Mouse (Mus musculus): ENCODE measurements around the gene Rbx1.

- TF ChIP-seq POLR2A (IDR thresholded peaks at IDR 0.05; ENCODE audit: extremely low read depth, insufficient read depth, low read length) (no peak), CTCF (IDR thresholded peaks at IDR 0.05; ENCODE audit: low read depth, low read length) (peak; percentile 29; the same call in 1 of the 2 replicates)
Observed at GRCm38 (mm10) chr15:81475654-81476053, 9.6 kb downstream of the Rbx1 start.

Measured in liver, adult 2 months (tissue).